Mouse (Mus musculus) skeletal muscle tissue, postnatal 0 days (tissue): Measurements from ENCODE around the gene Ccdc54. TPM values are rescaled to one million over a fixed set of nuclear protein-coding genes. Genes with fewer than 3 reads are reported as not detected.

Source experiments
- polyA plus RNA-seq: library from polyadenylated mRNA; unstranded; fragments of >200 nt; fragmentation: Nextera tagmentation; extraction: Ambion mirVana; gene quantifications from 2 replicates; pipeline ENCODE4 v1.2.1, GENCODE M21; 2015

Gene Ccdc54
- polyA plus RNA-seq = not detected in 2 replicates

DNA sequence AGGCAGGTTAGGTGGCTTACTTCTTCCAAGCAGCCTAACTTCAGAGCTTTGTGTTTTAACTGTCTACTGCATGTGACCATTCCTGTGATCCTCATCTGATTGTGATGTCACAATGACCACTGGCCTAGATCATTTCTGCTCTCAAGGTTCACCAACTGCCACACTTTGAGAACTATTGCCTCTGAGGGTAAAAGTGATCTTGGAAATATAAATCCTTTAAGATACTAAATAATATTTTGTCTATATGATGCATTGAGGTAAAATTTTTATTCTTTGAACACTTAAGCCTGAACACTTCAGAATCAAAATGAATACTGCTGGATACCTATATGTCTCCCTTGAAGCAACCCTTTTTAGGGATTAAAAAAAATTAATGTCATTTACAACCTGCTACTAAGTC, at the start of gene Ccdc54:
Ccdc54 (minus strand) TSS at position 101 of the 400 bp plus-strand sequence.

Other genes with a start within 250 kb of the Ccdc54 start
- gene Bbx, start 158.8 kb downstream of the Ccdc54 start, polyA plus RNA-seq = 15.6 and 16.8 TPM in 2 replicates